Mouse (Mus musculus): ENCODE data around the gene Gm19426.

Gene Gm19426

DNA sequence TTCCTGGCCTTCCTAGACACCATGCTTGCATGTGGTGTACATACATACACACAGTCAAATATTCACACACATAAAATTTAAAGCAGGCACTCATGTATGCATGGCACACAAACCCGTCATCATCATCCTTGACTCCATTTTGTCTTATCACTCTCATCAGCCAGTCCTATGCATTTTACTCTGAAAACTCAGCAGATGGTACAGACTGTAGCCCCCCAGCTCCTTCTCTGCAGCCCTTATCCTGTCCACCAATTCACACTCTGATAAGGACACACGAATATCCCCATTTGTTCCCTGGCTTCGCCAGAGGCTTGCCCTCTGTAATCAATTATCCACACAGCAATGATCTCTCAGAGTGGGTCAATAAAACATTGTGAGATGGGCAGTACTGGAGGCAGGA lies 22.3 kb downstream of the Gm19426 start:
- DNase-seq (ENCODE audit: low read depth, low spot score), result no peak

DNA sequence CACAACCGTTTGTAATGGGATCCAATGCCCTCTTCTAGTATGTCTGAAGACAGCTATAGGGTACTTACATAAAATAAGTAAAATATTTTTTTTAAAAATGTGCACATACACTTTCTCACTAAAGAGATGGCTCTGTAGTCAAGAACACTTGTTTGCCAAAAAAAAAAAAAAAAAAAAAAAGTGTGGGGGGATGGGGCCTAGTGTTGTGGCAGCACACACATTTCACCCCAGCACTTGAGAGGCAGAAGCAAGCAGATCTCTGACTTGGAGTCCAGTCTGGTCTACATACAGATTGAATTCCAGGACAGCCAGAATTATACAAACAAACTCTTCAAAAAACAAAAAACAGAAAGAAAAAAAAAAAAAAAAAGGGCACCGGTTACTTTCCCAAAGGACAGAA lies 22.7 kb downstream of the Gm19426 start:
- DNase-seq (ENCODE audit: low read depth, low spot score), result no peak

DNA sequence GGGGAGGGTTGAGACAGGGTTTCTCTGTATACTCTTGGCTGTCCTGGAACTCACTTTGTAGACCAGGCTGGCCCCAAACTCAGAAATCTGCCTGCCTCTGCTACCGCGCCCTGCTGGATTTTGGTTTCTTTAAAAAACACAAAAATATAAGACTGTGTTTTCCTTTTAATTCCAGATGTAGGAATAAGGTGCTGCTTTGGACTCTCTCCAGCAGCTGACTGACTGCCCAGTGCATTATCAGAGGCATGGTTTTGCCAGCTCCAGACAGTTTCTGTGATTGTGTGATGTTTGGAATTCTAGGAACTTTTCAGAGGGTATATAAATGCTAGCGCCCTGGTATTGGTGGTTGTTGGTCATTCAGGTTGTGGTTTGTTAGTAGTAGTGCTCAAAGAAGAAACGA lies 26.1 kb downstream of the Gm19426 start:
- DNase-seq (ENCODE audit: low read depth, low spot score), result no peak

DNA sequence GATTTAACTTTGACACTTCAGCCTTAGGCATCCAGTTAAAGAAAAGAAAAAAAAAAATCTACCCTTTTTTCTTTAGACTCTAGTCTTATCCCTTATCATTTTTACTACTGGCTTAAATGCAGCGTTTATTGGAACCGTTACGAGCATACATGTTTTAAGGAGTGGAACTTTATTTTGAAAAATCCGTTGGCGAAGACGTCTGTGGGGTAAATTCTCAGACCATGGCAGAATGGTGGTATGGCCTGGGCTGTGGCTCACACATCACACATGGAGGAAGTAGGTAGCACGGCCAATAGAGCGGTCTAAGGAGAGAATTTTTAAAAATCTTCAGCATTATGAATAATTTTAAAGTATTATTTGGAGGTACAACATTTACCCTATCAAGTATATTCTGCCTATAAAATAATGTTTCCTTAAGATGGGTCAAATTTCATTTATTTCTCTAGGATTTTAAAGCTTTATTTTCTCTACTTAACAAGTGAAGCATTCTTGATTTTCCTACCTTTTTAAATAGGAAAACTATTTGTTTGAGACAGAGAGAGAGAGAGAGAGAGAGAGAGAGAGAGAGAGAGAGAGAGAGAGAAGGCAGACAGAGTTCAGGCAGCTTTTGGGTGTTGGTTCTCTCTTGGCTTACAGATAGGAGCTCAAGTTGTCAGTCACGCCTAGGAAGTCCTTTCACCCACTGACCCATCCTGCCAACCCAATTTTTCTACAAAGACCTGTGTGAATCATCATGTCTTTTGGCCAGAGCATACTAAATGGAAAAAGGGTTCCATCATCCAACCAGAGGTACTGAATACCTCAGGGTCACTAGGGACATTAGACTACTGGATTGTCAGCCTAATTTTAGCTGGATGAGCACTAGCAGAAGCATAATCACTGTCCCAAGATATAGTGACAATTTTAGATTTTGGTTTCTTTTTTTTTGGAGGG lies 26.8 kb downstream of the Gm19426 start:
- DNase-seq (ENCODE audit: low read depth, low spot score), result no peak

DNA sequence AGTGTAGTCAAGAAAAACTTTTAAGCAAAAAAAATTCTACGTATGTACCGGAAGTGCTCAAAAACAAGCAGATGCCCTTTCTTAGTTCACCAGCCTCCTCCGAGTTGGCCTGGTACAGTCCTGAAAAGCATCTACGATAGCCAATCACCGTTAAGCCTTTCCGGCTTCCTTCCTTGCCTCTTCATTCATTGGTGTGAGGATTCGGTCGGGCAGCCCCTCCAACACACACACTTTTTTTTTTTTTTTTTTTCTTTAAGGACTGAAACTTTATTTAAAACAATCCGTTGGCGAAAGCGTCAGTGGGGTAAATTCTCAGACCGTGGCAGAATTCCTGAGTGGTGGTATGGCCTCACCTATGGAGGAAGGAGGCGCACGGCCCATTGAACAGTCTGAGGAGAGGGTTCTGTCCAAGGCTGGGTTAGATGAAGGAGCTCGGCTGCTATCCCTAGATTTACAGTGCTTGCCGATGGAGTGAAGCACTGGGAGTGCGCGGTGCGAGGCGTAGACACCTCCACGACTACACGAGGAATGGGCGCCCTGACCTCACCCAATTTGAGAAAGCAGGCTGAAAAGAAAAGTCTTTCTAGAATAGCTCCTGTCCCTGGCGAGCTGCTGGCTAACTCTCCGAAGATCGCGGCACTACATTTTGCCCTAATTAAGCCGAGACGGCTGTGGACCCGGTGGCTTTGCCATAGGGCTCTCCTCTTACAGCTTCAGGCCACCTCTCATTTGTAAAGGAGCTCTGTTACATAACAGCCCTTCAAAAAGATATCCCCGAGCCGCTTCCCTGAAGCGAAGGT lies 27.7 kb downstream of the Gm19426 start:
- DNase-seq (ENCODE audit: low read depth, low spot score), result peak; percentile 78

DNA sequence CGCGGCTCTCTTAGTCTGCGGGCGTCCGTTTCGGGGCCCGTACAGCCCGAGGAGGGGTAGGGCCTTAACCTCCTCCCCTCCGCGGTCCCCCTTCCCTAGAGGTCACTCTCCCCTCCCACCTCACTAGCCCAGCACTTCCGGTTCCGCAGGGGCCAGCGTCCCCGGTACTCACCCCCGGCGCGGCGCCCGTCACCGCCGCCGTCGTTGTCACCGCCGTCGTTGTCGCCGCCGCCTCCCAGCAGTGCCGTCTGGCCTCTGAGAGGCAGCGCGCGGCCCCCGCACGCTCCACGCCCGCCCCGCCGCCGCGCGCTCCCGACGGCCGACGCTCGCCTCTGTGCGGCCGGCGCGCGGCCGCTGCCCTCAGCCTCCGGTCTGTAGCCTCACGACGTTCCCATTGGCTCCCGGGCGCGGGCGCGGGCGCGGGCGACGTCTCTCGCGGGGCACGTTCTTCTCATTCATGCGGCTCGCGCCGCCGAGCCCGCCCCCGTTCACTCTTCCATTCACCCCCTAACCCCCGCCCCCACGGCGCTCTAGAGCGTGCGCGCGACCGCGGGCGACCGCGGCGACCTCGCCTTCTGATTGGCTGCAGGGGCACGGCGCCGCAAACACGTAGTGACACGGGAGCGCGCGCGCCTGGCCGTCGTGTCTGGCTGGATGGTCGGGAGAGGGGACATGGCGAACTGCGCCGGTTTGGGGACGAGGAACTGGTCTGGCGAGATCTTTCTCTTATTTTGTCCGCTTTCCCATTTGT lies 28.5 kb downstream of the Gm19426 start, which contains the start of gene Zdhhc5:
TSS of gene Zdhhc5 (minus strand) at position 370 of the 751 bp plus-strand sequence.
- DNase-seq (ENCODE audit: low read depth, low spot score), result peak; percentile 97

DNA sequence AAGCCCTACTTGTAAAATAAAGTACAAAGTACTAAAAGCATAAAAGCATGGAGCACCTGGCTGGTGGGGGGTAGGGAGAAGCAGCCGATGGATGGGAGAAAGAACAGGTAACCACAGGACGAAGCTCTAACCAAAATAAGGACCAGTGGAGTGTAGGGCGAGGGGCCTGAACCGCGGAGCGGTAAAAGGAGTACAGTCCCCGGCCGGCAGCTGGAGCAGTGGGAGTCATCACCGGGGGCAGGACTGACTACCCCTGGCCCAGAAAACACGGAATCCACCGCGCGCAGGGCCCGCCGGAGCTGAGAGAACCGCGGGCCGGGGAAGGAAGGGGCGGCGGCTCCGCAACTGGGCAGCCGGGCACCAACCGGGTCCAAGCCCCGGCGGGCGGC lies 29.0 kb downstream of the Gm19426 start:
- no peak for DNase-seq (ENCODE audit: low read depth, low spot score)

DNA sequence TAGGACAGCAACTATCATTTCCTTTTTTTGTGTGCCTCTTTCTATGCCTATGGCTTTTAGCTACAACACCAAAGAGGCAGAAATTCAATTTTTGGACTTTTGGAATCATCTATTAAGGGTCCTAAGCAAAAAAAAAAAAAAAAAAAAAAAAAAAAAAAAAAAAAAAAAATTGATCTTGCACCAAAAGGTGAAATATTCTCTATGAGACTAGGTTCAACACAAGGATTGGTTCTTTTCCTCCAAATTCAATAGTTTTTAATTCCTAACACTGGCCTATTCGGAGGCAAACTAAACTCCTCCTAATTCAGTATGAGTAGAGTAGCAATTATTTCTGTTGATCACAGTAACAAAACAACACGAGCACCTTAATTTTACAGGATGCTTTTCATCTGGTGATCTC lies 31.6 kb downstream of the Gm19426 start:
- DNase-seq (ENCODE audit: low read depth, low spot score), result no peak

DNA sequence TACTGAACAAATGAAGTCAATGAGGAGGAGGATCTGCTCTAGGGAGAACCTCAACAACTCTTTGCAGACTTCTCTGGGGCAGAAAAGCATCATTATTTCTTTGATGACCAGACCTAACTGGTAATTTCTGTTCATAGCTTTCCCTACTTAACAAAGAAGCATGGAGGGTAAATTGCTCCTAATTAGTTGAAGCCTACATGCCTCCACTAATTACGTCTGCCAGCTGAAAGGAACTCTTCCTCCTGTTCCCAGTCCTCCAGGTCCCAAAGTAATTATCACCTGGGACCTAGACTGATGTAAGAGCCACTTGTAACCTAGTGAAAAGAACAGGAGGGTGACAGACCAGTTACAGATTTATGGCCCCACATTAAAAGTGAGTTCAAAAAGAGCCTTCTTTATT lies 35.9 kb downstream of the Gm19426 start:
- no peak for DNase-seq (ENCODE audit: low read depth, low spot score)

DNA sequence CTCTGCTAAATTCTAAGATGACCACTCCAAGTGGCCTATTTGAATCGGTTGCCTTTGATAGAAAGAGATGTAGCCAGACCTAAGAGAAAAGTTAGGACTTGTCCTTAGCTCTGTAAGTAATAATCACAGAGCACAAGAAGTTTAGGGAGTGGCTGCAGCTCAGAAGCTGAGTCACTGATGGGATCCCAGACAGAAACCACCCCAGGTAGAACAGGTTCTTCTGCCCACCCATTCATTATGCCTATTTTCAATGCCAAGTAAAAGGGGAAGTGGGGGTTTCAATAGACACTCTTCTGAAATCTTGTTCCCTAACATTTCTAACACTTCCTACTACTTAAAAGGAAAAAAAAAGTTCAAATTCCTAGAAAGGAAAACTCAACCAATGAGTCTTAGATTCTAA lies 38.2 kb downstream of the Gm19426 start:
- DNase-seq (ENCODE audit: low read depth, low spot score), result no peak

DNA sequence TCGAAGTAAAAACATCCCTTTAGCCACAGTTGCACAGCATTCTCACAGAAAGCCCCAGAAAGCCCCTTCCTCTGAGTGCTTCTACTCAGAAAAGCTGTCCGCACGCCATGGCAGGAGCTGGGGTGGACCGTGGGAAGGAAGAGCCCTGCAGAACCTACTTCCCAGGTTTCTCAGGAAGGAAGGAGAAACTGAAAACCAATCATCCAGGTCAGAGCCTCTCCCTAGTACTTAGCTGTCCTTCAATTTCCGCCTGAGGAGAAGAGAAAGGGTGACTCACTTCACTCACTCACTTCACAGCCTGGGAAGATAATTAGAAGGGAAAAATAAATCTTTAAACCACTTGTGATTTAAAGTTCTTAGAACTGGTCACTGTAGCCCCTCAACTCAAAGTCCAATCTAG lies 39.1 kb downstream of the Gm19426 start:
- no peak for DNase-seq (ENCODE audit: low read depth, low spot score)

DNA sequence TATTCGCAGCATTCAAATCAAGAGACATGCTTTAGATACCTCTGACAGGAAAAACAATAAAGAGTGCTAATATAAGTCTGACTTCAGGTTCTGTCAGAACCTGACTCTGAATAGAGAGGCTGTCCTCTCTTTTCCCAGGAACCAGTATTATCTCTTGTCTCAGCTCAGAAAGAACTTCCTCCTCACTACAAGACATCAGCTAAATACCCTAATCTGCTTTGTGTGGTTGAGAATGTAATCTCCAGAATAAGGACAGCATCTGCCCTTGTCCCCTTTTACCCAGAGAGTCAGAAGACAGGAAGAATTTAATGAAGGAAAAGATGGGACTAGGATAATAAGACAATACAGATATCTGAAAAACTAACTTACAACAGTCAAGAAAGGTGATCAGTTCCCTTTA lies 40.0 kb downstream of the Gm19426 start:
- DNase-seq (ENCODE audit: low read depth, low spot score), result no peak

DNA sequence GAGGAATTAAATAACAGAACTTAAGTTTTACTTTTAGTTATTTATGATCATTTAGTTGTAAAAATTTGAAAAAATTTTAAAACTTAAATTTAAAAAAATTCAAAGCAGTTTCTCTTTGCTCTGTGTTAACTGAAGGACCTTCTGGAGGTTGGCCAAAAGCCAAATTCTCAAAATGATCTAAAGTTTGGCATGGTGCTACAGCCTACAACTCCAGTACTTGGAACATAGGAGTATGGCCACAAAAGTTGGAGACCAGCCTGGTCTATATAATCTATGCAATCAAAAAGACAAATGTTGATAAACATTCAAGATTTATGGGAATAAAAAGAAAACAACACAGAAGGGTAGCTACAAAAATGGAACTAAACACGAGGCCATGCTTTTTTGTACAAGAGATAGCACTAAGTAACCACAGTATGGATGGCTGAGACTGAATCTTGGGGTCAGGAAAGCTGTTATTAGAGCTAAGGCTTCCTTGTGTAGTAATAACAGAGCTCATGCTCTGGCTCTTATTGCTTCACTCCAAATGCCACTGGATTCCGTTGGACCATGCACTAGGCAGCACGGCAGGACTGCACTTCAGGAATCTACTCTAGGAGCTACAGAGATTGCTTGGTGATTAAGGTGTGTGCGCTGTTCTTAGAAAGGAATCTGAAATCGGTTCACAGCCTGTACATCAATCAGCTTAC lies 48.3 kb downstream of the Gm19426 start:
- DNase-seq (ENCODE audit: low read depth, low spot score), result no peak

All from WW6 (cell line).